Mouse (Mus musculus) heart, embryonic 14.5 days (tissue): ENCODE data around the gene Adamts9. TPM values are rescaled to one million over a fixed set of nuclear protein-coding genes. Genes with fewer than 3 reads are reported as not detected.
A peak's percentile ranks its signal among the peaks of the same experiment; 100 is the strongest.

Experiments
- ATAC-seq: fragments of 200-750 bp; cut with Nextera tagmentation; 2 replicates; pipeline ENCODE4 v1.8.0; 2017; ENCODE audit warnings: low read depth, moderate TSS enrichment; ENCODE audit not compliant: insufficient number of reproducible peaks, insufficient read depth, low FRiP score
- H3K27ac ChIP-seq, 2 experiments: fragments of 200-500 bp in 1 of 2; fragments of 300-500 bp in 1 of 2; sonication (generic) in 1 of 2; replicated peaks in 1 of 2; 2 replicates each; pipeline ENCODE4 v1.5.1; 2012 to 2014; ENCODE audit warnings: low read depth in 2 of 2, low read length in 2 of 2, control low read depth in 1 of 2, mild to moderate bottlenecking in 1 of 2, mixed read lengths in 1 of 2; ENCODE audit not compliant: control insufficient read depth in 1 of 2, insufficient read depth in 1 of 2
- H3K27me3 ChIP-seq: fragments of 300-500 bp; sonication (generic); 2 replicates; pipeline ENCODE4 v1.6.1; 2014; ENCODE audit warnings: mild to moderate bottlenecking, low read length, control low read depth; ENCODE audit not compliant: control insufficient read depth, insufficient read depth
- H3K36me3 ChIP-seq: fragments of 300-500 bp; sonication (generic); 2 replicates; pipeline ENCODE4 v1.6.1; 2014; ENCODE audit warnings: mild to moderate bottlenecking, control low read depth, low read length, mixed read lengths; ENCODE audit not compliant: control insufficient read depth, insufficient read depth
- H3K4me1 ChIP-seq, 2 experiments: fragments of 200-500 bp in 1 of 2; fragments of 300-500 bp in 1 of 2; sonication (generic) in 1 of 2; 2 replicates each; pipeline ENCODE4 v1.6.1; 2012 to 2014; ENCODE audit warnings: low read length in 2 of 2, control low read depth in 1 of 2, mixed read lengths in 1 of 2; ENCODE audit not compliant: control insufficient read depth in 2 of 2, insufficient read depth in 2 of 2
- H3K4me2 ChIP-seq: fragments of 300-500 bp; sonication (generic); 2 replicates; pipeline ENCODE4 v1.6.1; 2014; ENCODE audit warnings: mild to moderate bottlenecking, low read length
- H3K4me3 ChIP-seq, 2 experiments: fragments of 200-500 bp in 1 of 2; fragments of 300-500 bp in 1 of 2; sonication (generic) in 1 of 2; 2 replicates each; pipeline ENCODE4 v1.5.1; 2012 to 2014; ENCODE audit warnings: low read length in 2 of 2, mild to moderate bottlenecking in 2 of 2, control low read depth in 1 of 2, low read depth in 1 of 2, moderate library complexity in 1 of 2; ENCODE audit not compliant: control insufficient read depth in 1 of 2, insufficient read depth in 1 of 2
- H3K9ac ChIP-seq: fragments of 300-500 bp; sonication (generic); 2 replicates; pipeline ENCODE4 v1.6.1; 2014; ENCODE audit warnings: mild to moderate bottlenecking, low read length
- H3K9me3 ChIP-seq: fragments of 300-500 bp; sonication (generic); 2 replicates; pipeline ENCODE4 v1.6.1; 2016; ENCODE audit warnings: low read length, control low read depth; ENCODE audit not compliant: control insufficient read depth
- WGBS: fragments of 180-500 bp; shearing (Covaris S2); extraction: QIAGEN DNeasy Blood & Tissue Kit; methylation state at CpG from one replicate; pipeline ENCODE4 v1.1.7; 2014; 5-methylcytosine and 5-hydroxymethylcytosine counted together
- polyA plus RNA-seq: library from polyadenylated mRNA; unstranded; fragments of >200 nt; fragmentation: Nextera tagmentation; extraction: Ambion mirVana; gene quantifications from 2 replicates; pipeline ENCODE4 v1.2.1, GENCODE M21; 2014

Adamts9 gene
- polyA plus RNA-seq, 1 experiment from 2014 or later = 6.2 TPM

DNA sequence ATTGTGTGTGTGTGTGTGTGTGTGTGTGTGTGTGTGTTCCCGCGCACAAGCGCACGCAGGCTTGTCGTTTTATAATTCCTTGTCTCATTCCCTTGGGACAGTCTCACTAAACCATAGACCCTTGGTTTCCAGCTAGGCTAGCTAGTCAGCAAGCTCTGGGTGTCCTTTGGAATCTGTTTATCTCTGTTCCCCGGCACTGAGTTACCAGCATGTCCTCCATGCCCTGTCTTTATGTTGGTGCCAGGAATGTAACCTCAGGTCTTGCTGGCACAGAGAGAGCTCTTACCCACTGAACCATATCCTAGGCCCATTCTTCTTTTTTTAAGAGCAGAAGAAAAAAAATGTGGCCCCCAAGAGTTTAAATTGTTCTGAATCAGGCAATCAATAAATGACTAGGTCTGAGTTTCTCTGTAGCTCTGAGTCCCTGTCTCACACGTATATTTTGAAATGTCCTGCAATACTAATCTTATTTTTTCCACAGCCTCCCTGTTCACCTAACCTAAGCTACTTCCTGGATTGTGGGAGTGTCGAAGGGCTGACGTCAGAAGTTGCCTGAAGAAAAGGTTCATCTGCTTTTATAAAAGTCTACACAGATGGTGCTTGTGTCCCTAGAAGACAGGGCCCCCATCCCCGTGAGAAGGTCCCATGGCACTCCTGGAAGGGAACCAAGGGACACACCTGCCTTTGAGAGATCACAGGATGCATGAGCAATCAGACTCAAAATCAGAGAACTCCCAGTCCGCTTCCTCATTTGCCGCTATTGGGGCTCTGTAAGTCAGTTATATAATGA lies 84.4 kb downstream of the Adamts9 start:
- Histone ChIP-seq H3K4me1 (peaks cover 16 to 37% of the 10 kb centered on the region in 2 experiments), H3K4me3 (no peak overlapping the region), H3K27ac (0 out of 4 replicates have a peak overlapping the region, but pooled peaks of 1 of the 2 experiments have one; percentile 3), H3K36me3 (peaks cover 47% of the 10 kb centered on the region), H3K9me3 (no peaks in the 10 kb centered on the region), H3K9ac (no peak overlapping the region), H3K4me2 (no peak overlapping the region), H3K27me3 (no peaks in the 10 kb centered on the region)
- no peak for ATAC-seq
- WGBS = 74% methylated on average over 12 of the region's 12 CpGs

DNA sequence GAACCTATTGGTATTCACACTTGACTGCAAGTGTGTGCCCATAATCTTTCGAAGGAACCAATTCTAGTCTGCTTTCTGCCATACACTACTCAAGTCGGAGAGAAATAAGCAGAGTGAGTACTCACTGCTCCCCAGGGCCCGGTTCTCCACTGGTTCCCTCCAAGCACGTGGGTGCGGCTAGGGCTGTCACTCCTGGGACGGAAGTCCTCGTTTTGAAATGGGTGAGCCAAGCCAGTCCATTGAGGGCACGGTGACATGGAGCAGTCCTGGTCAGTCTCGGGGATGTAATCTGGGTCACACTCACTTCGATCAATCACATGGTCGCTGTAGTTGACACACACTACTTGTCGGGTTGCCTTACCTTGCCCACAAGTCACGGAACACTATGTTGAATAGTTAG lies 85.5 kb downstream of the Adamts9 start:
- Histone ChIP-seq H3K4me1 (peaks cover 12 to 31% of the 10 kb centered on the region in 2 experiments), H3K27ac (no peak overlapping the region), H3K9me3 (no peaks in the 10 kb centered on the region), H3K27me3 (no peaks in the 10 kb centered on the region), H3K9ac (no peak overlapping the region), H3K4me2 (no peak overlapping the region), H3K36me3 (peaks cover 48% of the 10 kb centered on the region), H3K4me3 (no peak overlapping the region)
- 89% methylated on average over 13 of the region's 13 CpGs for WGBS
- ATAC-seq = no peak

DNA sequence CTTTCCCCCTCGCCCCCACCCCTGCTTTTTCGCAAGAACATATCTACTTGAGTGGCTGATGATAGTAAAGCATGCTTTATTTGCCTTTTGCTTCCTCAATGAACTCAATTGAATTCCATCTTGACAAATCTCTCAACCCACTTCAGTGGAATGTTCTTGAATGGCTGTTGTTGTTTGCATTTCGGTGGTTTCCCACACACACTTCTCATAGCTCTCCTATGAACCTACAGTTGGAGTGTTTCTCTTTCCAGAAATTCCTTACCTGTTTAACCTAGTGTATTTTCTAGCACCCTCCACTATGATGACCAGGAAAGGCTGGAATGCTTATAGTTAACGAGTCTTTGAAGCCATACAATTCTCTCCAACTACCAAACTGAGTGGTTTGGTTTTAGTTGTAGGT lies 88.4 kb downstream of the Adamts9 start:
- H3K9me3 ChIP-seq = no peaks in the 10 kb centered on the region
- no peak overlapping the region for H3K4me3 ChIP-seq
- 68% methylated on average over 4 of the region's 4 CpGs for WGBS
- no peak overlapping the region for H3K27ac ChIP-seq
- ATAC-seq = no peak
- H3K27me3 ChIP-seq = no peaks in the 10 kb centered on the region
- H3K4me2 ChIP-seq = no peak overlapping the region
- peaks cover 40% of the 10 kb centered on the region for H3K36me3 ChIP-seq
- no peak overlapping the region for H3K9ac ChIP-seq
- H3K4me1 ChIP-seq = peaks cover 7 to 24% of the 10 kb centered on the region in 2 experiments

DNA sequence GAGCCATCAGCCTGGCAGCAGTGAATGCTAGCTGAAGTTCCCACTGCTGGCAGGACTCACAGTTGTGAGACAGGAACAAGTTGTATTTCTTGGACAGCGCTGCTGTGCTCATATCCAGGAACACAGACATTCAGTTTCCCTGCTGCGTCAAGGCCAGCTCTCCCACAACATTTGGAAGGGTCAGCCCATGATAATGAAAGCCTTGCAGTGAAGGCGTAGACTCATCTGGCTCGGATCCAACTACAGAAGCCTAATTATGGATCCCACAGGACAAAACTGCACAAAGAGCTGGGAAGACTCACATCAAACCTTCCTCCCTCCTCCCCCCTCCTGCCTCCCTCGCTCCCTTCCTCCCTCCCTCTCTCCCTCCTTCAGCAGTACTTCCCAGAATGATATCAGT lies 93.0 kb downstream of the Adamts9 start:
- Histone ChIP-seq H3K27ac (peak overlapping the region; percentile 83 to 91), H3K4me2 (peak overlapping the region; percentile 37), H3K9me3 (no peaks in the 10 kb centered on the region), H3K4me3 (no peak overlapping the region), H3K9ac (peak overlapping the region; percentile 5; the same call in 1 of the 2 replicates), H3K36me3 (peaks cover 30% of the 10 kb centered on the region), H3K27me3 (no peaks in the 10 kb centered on the region), H3K4me1 (peaks cover 16 to 37% of the 10 kb centered on the region in 2 experiments)
- peak; percentile 81 for ATAC-seq
- 4% methylated on average over 5 of the region's 5 CpGs for WGBS

DNA sequence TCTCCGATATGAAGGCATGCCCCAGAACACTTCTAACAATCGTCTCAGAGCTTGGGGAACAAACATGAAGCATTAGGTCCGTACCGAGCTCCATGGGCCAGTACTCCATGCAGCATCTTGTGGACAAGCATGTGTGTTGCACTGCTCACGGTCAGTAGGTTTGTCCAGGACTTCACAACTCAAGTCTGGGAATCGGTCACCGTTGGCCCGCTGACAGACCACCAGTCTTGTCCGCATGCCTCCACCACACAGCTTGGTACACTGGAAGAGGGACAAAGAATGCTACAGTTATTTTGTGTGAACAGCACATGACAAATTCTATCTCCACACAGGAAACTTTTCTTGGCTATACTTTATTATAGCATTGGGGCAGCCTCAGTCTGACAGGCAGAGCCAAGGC lies 94.1 kb downstream of the Adamts9 start:
- no peak overlapping the region for H3K4me2 ChIP-seq
- H3K9ac ChIP-seq = no peak overlapping the region
- H3K4me1 ChIP-seq = peaks cover 14 to 31% of the 10 kb centered on the region in 2 experiments
- H3K4me3 ChIP-seq = no peak overlapping the region
- WGBS = 79% methylated on average over 9 of the region's 9 CpGs
- H3K36me3 ChIP-seq = peaks cover 29% of the 10 kb centered on the region
- H3K9me3 ChIP-seq = no peaks in the 10 kb centered on the region
- ATAC-seq = no peak
- H3K27ac ChIP-seq = peak overlapping the region in 1 of 2 experiments; percentile 91; a peak in 2 of 4 replicates
- H3K27me3 ChIP-seq = no peaks in the 10 kb centered on the region

DNA sequence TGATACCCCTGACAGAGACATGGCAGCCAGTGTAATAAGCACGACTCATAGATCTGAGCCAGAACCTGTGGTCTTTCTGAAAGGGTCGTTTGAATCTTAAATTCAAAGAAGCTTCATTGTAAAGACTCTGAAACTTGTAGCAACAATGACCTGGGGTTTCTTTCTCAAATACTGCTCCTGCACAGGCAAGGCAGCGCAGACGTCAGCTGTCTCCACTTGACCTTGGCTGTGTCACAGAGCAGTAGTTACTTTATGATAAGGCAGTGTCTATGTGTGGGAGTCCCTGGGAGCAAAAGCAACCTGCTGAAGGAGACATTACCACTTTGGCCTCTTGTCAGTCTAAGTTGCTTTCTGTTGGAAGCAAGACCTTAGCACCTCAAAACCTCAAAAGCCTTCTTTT lies 96.7 kb downstream of the Adamts9 start:
- Histone ChIP-seq H3K4me3 (no peak overlapping the region), H3K36me3 (peaks cover 16% of the 10 kb centered on the region), H3K4me1 (peaks cover 12 to 31% of the 10 kb centered on the region in 2 experiments), H3K27me3 (no peaks in the 10 kb centered on the region), H3K9ac (no peak overlapping the region), H3K27ac (peak overlapping the region; percentile 50 to 53; a peak in 3 of 4 replicates), H3K9me3 (no peaks in the 10 kb centered on the region), H3K4me2 (no peak overlapping the region)
- 26% methylated on average over 4 of the region's 4 CpGs for WGBS
- no peak for ATAC-seq

DNA sequence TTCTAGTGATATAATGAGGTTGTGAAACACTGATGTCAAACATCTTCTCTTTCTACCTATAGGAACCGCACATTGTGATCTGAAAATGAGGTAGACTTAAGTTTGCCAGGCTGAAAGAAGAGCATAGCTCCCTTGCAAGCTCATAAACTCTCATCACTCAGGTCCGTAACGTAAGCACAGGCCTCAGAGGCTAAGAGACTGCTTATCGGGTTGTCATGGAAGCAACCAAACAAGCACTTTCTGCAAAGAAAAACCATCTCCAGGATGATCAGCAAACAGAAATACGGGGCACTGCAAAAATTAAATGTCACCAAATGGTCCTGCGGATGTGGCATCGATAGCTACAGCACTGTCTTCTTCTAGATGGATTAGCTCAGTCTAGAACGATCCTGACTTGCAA lies 97.4 kb downstream of the Adamts9 start:
- H3K9me3 ChIP-seq = no peaks in the 10 kb centered on the region
- no peak for ATAC-seq
- WGBS = 39% methylated on average over 8 of the region's 8 CpGs
- no peak overlapping the region for H3K4me2 ChIP-seq
- no peak overlapping the region for H3K9ac ChIP-seq
- H3K27ac ChIP-seq = peak overlapping the region; percentile 9 to 53; a peak in 3 of 4 replicates
- peaks cover 11 to 29% of the 10 kb centered on the region in 2 experiments for H3K4me1 ChIP-seq
- H3K4me3 ChIP-seq = no peak overlapping the region
- H3K27me3 ChIP-seq = no peaks in the 10 kb centered on the region
- peaks cover 19% of the 10 kb centered on the region for H3K36me3 ChIP-seq
